Mouse (Mus musculus) left cerebral cortex, postnatal 36 days (tissue): ENCODE measurements around the gene Itprid1. TPM values are rescaled to one million over a fixed set of nuclear protein-coding genes. Genes with fewer than 3 reads are reported as not detected.

Source experiments
- DNase-seq, 2 experiments: peaks; one replicate each; pipeline ENCODE4 v3.0.0; 2021 to 2022; ENCODE audit warnings: low spot score in 2 of 2, mixed read lengths in 1 of 2
- intact Hi-C: fragments of 180-260 bp; cut with DNase I; formaldehyde crosslinking; loops from one replicate; pipeline ENCODE4 v1.15.1; 2025
- total RNA-seq, 2 experiments: library from RNA; stranded (reverse); gene quantifications; 2 replicates each; pipeline ENCODE4 v1.2.3; 2021

Gene Itprid1
- total RNA-seq, 2 experiments from 2014 or later = 1.2 to 2.1 TPM

- peak; percentile 8 to 15 for DNase-seq
- intact Hi-C loops = no loop called here
These were observed 28.5 kb downstream of the Itprid1 start for GRCm38 (mm10) chr6:55865206-55865605.

GRCm38 (mm10) chr6:55879356-55879960 is 42.8 kb downstream of the Itprid1 start:
- DNase-seq = no peak
- intact Hi-C loops = no loop called here

- intact Hi-C loops = no loop called here
- DNase-seq = peak in 1 of 2 experiments; percentile 6
These were observed 44.2 kb downstream of the Itprid1 start for GRCm38 (mm10) chr6:55880886-55881285.

- intact Hi-C loops = no loop called here
These were observed 50.9 kb downstream of the Itprid1 start for GRCm38 (mm10) chr6:55887598-55887997.

GRCm38 (mm10) chr6:55901568-55902328 is 65.1 kb downstream of the Itprid1 start:
- intact Hi-C loops = no loop called here
- no peak for DNase-seq

More at GRCm38 (mm10) chr6:55887598-55887997, 50.9 kb downstream of the Itprid1 start:
- no peak for DNase-seq

GRCm38 (mm10) chr6:55902329-55902605 is 65.6 kb downstream of the Itprid1 start:
- intact Hi-C loops = no loop called here
- DNase-seq = no peak

- intact Hi-C loops = no loop called here
- no peak for DNase-seq
These were observed 82.5 kb downstream of the Itprid1 start for GRCm38 (mm10) chr6:55919206-55919605.

- intact Hi-C loops = no loop called here
- no peak for DNase-seq
These were observed 83.6 kb downstream of the Itprid1 start for GRCm38 (mm10) chr6:55920282-55920720.

GRCm38 (mm10) chr6:55920866-55921630 is 84.4 kb downstream of the Itprid1 start:
- DNase-seq = no peak
- intact Hi-C loops = no loop called here

GRCm38 (mm10) chr6:55944709-55945108 is 108.0 kb downstream of the Itprid1 start:
- intact Hi-C loops = loop anchor here (5.0 to 10.0 kb wide), 2 partner anchors 130 to 402 kb away; no protein-coding TSS in a partner anchor
- no peak for DNase-seq

GRCm38 (mm10) chr6:55950345-55951110 is 113.8 kb downstream of the Itprid1 start:
- DNase-seq = peak; percentile 48 to 58
- intact Hi-C loops = loop anchor here (1.0 kb wide), 2 partner anchors 233 to 430 kb away; no protein-coding TSS in a partner anchor

- DNase-seq = peak in 1 of 2 experiments; percentile 13
- intact Hi-C loops = loop anchor here (1.0 kb wide), 1 partner anchor 76 kb away; no protein-coding TSS in a partner anchor
These were observed 136.3 kb downstream of the Itprid1 start for GRCm38 (mm10) chr6:55972998-55973397.

GRCm38 (mm10) chr6:55979766-55980165 is 143.1 kb downstream of the Itprid1 start:
- intact Hi-C loops = no loop called here
- no peak for DNase-seq

GRCm38 (mm10) chr6:56008711-56009110 is 172.0 kb downstream of the Itprid1 start:
- intact Hi-C loops = no loop called here
- no peak for DNase-seq

GRCm38 (mm10) chr6:56012384-56012783 is 175.7 kb downstream of the Itprid1 start:
- intact Hi-C loops = no loop called here
- DNase-seq = no peak

- DNase-seq = no peak
- intact Hi-C loops = no loop called here
These were observed 180.7 kb downstream of the Itprid1 start, which contains the start of gene Ppp1r17 for GRCm38 (mm10) chr6:56017291-56017994. Gene Ppp1r17 (plus strand): TSS chr6:56017497.

GRCm38 (mm10) chr6:56019632-56020031 is 182.9 kb downstream of the Itprid1 start:
- no peak for DNase-seq
- intact Hi-C loops = no loop called here

GRCm38 (mm10) chr6:56025533-56025932 is 188.8 kb downstream of the Itprid1 start:
- DNase-seq = no peak
- intact Hi-C loops = no loop called here

GRCm38 (mm10) chr6:56027318-56027717 is 190.6 kb downstream of the Itprid1 start:
- intact Hi-C loops = no loop called here
- DNase-seq = no peak
